In genomic region chr8:12438021-12438420, GRCm38 (mm10) we compare ENCODE assay signal across 20 mouse cellular contexts. TPM values are rescaled to one million over a fixed set of nuclear protein-coding genes. Genes with fewer than 3 reads are reported as not detected.
"Had no signal": no experiment of that assay in that cellular context is flagged by ENCODE, and none has a peak within 500 bp of the region (broad histone marks: within the 10 kb centered on the region; RNA-seq: fewer than 3 reads in every experiment).

No protein-coding gene starts in this region.

- ATAC-seq: lung, postnatal 0 days; midbrain, embryonic 13.5 days; midbrain, embryonic 15.5 days had no signal

- H3K9me3 ChIP-seq: lung, embryonic 15.5 days; midbrain, embryonic 13.5 days; midbrain, embryonic 15.5 days; neural tube, embryonic 12.5 days; stomach, embryonic 15.5 days had no signal

- H3K9ac ChIP-seq: lung, embryonic 15.5 days; midbrain, embryonic 13.5 days; midbrain, embryonic 15.5 days; neural tube, embryonic 12.5 days; stomach, embryonic 15.5 days had no signal

- H3K4me2 ChIP-seq: lung, embryonic 15.5 days; midbrain, embryonic 11.5 days; midbrain, embryonic 13.5 days; midbrain, embryonic 15.5 days; neural tube, embryonic 12.5 days; stomach, embryonic 15.5 days had no signal

- H3K27ac ChIP-seq: lung, embryonic 15.5 days; macrophage; midbrain, embryonic 13.5 days; midbrain, embryonic 15.5 days; neural tube, embryonic 12.5 days; stomach, embryonic 15.5 days; stomach, postnatal 0 days had no signal

- H3K4me1 ChIP-seq: lung, embryonic 15.5 days; megakaryocyte, embryonic 14.5 days; midbrain, embryonic 15.5 days; neural tube, embryonic 12.5 days; stomach, embryonic 15.5 days had no signal

- H3K4me3 ChIP-seq: lung, embryonic 15.5 days; megakaryocyte, embryonic 14.5 days; midbrain, embryonic 13.5 days; midbrain, embryonic 15.5 days; neural tube, embryonic 12.5 days; stomach, embryonic 15.5 days had no signal

- H3K36me3 ChIP-seq: lung, embryonic 15.5 days; midbrain, embryonic 13.5 days; midbrain, embryonic 15.5 days; neural tube, embryonic 12.5 days; stomach, embryonic 15.5 days had no signal

- DNase-seq: lung, adult 2 months; lung, postnatal 14 days; lung, postnatal 36 days; right cerebral cortex, postnatal 14 days; thymus, adult 2 months; thymus, postnatal 25 days had no signal

RNA-seq across cellular contexts. Expression of gene Sox1, which starts 42.9 kb away (rescaled TPM):
- total RNA-seq: megakaryocyte progenitor cell, adult 5-6 weeks; monocyte, adult 5-6 weeks; neutrophil, adult 5-6 weeks had no signal
- polyA plus RNA-seq: lung, adult 2 months; lung, embryonic 15.5 days; lung, postnatal 0 days; macrophage; spleen, adult 2 months; stomach, embryonic 15.5 days; stomach, postnatal 0 days; thymus, adult 2 months had no signal
